Mouse (Mus musculus) C2C12 (cell line): ENCODE data around the gene Plekha5.

ENCODE experiments used
- CTCF ChIP-seq: IDR thresholded peaks from one replicate; pipeline ENCODE4 v1.5.1; 2011; ENCODE audit not compliant: control insufficient read depth, insufficient read depth, insufficient read length
- FOSL1 ChIP-seq: IDR thresholded peaks from one replicate; pipeline ENCODE4 v1.8.0; 2011; ENCODE audit warnings: mild to moderate bottlenecking, low read length; ENCODE audit not compliant: poor library complexity, insufficient read depth, severe bottlenecking
- MAX ChIP-seq: IDR thresholded peaks from one replicate; pipeline ENCODE4 v1.6.1; 2011; ENCODE audit warnings: mild to moderate bottlenecking, control low read depth
- MYOD1 ChIP-seq: IDR thresholded peaks from one replicate; pipeline ENCODE4 v1.6.1; 2011; ENCODE audit warnings: low read depth; ENCODE audit not compliant: control insufficient read depth, insufficient read length
- MYOG ChIP-seq: IDR thresholded peaks from one replicate; pipeline ENCODE4 v1.6.1; 2011; ENCODE audit not compliant: control insufficient read depth, insufficient read length; ENCODE audit errors: extremely low read depth
- USF1 ChIP-seq: IDR thresholded peaks from one replicate; pipeline ENCODE4 v1.6.1; 2011; ENCODE audit warnings: low read depth, mild to moderate bottlenecking, control low read depth, moderate library complexity

DNA sequence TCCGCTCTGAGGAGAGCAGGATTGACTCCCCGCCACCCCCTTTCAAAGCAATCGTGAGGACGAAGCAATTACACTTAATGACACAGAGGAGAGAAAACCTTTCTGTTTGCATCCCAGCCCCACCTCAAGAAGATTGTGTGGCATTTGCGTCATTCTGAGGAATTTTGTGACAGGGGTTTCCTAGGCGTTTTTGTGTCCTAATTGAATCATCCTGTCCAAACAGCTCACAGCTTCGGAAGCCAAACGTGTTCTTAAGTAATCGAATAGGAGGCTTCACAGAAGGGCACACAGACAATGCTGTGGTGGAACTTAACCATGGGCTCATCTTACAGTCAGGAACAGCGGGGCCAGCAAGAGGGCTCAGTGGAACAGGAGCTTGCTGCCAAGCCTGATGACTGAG, 182.7 kb downstream of the Plekha5 start:
- TF ChIP-seq CTCF (no peak), USF1 (no peak), MYOD1 (no peak), FOSL1 (no peak), MAX (no peak), MYOG (no peak)
